Mouse (Mus musculus) neural tube, embryonic 14.5 days (tissue): ENCODE results near the gene Rb1. TPM values are rescaled to one million over a fixed set of nuclear protein-coding genes. Genes with fewer than 3 reads are reported as not detected.
A peak's percentile ranks its signal among the peaks of the same experiment; 100 is the strongest.

Source experiments
- ATAC-seq: fragments of 200-750 bp; cut with Nextera tagmentation; 2 replicates; pipeline ENCODE4 v1.8.0; 2017; ENCODE audit warnings: low read depth, mild to moderate bottlenecking, moderate TSS enrichment, moderate library complexity
- H3K27ac ChIP-seq: fragments of 300-500 bp; sonication (generic); 2 replicates; pipeline ENCODE4 v1.5.1; 2014; ENCODE audit warnings: low read depth, mild to moderate bottlenecking, control low read depth, low read length, moderate library complexity, mixed read lengths
- H3K27me3 ChIP-seq: fragments of 300-500 bp; sonication (generic); 2 replicates; pipeline ENCODE4 v1.6.1; 2014; ENCODE audit warnings: low read length; ENCODE audit not compliant: control insufficient read depth, insufficient read depth
- H3K36me3 ChIP-seq: fragments of 300-500 bp; sonication (generic); 2 replicates; pipeline ENCODE4 v1.6.1; 2014; ENCODE audit warnings: low read length, mixed read lengths; ENCODE audit not compliant: control insufficient read depth, insufficient read depth
- H3K4me1 ChIP-seq: fragments of 300-500 bp; sonication (generic); 2 replicates; pipeline ENCODE4 v1.6.1; 2014; ENCODE audit warnings: low read length; ENCODE audit not compliant: control insufficient read depth, insufficient read depth
- H3K4me2 ChIP-seq: fragments of 300-500 bp; sonication (generic); 2 replicates; pipeline ENCODE4 v1.6.1; 2014; ENCODE audit warnings: mild to moderate bottlenecking, low read depth, low read length, control low read depth
- H3K4me3 ChIP-seq: fragments of 300-500 bp; sonication (generic); 2 replicates; pipeline ENCODE4 v1.5.1; 2014; ENCODE audit warnings: low read depth, low read length, control low read depth, mixed read lengths
- H3K9ac ChIP-seq: fragments of 300-500 bp; sonication (generic); replicated peaks from 2 replicates; pipeline ENCODE4 v1.6.1; 2014; ENCODE audit warnings: low read depth, mild to moderate bottlenecking, control low read depth, low read length, mixed read lengths
- H3K9me3 ChIP-seq: fragments of 300-500 bp; sonication (generic); 2 replicates; pipeline ENCODE4 v1.6.1; 2016; ENCODE audit warnings: low read length; ENCODE audit not compliant: control insufficient read depth
- WGBS: fragments of 180-500 bp; shearing (Covaris S2); extraction: QIAGEN DNeasy Blood & Tissue Kit; methylation state at CpG from one replicate; pipeline ENCODE4 v1.1.7; 2014; 5-methylcytosine and 5-hydroxymethylcytosine counted together
- polyA plus RNA-seq: library from polyadenylated mRNA; unstranded; fragments of >200 nt; fragmentation: Nextera tagmentation; extraction: Ambion mirVana; gene quantifications from 2 replicates; pipeline ENCODE4 v1.2.1, GENCODE M21; 2014

The Rb1 gene
- polyA plus RNA-seq = 33.8 and 38.5 TPM in 2 replicates

DNA sequence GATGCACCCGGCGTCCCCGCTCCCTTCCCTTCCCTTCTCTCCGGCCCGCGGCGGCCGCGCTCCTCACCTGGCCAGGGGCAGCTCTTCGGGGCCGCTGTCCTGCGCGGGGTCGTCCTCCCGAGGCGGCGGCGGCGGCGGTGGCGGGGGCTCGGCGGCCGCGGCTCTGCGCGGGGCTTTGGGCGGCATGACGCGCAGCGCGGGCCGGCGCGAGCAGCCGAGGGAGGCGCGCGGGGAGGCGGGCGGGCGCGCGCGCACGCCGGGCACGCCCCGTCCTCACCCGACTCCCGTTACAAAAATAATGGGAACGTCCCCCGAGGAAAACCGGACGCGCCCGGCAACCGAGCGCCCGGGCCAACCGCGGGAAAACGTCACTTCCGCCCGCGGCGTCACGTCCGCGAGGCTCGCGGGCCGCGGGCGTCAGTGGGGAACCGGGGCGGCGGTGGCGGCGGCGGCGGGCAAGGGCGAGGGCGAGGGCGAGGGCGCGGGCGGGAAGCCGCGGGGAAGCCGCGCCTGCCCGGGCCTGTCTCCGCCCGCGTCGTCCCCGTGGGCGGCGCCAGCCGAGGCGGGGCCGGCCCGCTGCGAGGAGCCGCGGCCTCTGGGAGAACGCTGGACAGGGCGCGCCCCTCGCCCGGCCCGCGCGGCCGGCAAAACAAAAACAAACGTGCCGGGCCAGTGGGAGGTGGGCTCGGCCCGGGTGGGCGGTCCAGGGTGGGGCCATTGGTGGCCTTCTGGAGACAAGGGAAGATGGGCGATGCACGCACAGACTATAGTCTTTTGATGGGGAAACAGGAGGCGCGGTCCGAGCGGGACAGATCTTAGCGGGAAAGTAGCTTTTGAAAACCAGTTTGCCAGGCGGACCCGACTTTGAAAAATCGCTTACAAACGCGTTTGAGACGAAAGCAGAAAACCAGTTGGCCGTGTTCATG lies at the start of gene Rb1:
Rb1 (minus strand) TSS at position 367 of the 926 bp plus-strand sequence.
- peaks cover 6% of the 10 kb centered on the region; the same call in 1 of the 2 replicates for H3K4me1 ChIP-seq
- no peaks in the 10 kb centered on the region for H3K36me3 ChIP-seq
- no peaks in the 10 kb centered on the region for H3K9me3 ChIP-seq
- H3K4me2 ChIP-seq = peak within 1 kb of the TSS; percentile 68
- peak within 1 kb of the TSS; percentile 96 for H3K27ac ChIP-seq
- peaks cover 2% of the 10 kb centered on the region; the same call in 1 of the 2 replicates for H3K27me3 ChIP-seq
- WGBS = under 1% methylated on average over 99 of the region's 135 CpGs
- peak within 1 kb of the TSS; percentile 92 for H3K4me3 ChIP-seq
- peak; percentile 88 for ATAC-seq
- H3K9ac ChIP-seq = peak within 1 kb of the TSS; percentile 93

- no peak for ATAC-seq
- no peak overlapping the region; the same call in 1 of the 2 replicates for H3K27ac ChIP-seq
- no peak overlapping the region for H3K9ac ChIP-seq
- H3K27me3 ChIP-seq = no peaks in the 10 kb centered on the region
- 54% methylated on average over 11 of the region's 11 CpGs for WGBS
- no peak overlapping the region for H3K4me3 ChIP-seq
- no peaks in the 10 kb centered on the region for H3K9me3 ChIP-seq
- 0 out of 2 replicates have a peak, but pooled peaks cover 3% of the 10 kb centered on the region for H3K4me1 ChIP-seq
- H3K36me3 ChIP-seq = peaks cover 3% of the 10 kb centered on the region; the same call in 1 of the 2 replicates
- H3K4me2 ChIP-seq = no peak overlapping the region
These were observed 48.8 kb upstream of the Rb1 start for GRCm38 (mm10) chr14:73374315-73374890.

- H3K4me1 ChIP-seq = 0 out of 2 replicates have a peak, but pooled peaks cover 3% of the 10 kb centered on the region
- peaks cover 1% of the 10 kb centered on the region; the same call in 1 of the 2 replicates for H3K36me3 ChIP-seq
- 85% methylated on average over 8 of the region's 8 CpGs for WGBS
- no peak overlapping the region for H3K27ac ChIP-seq
- no peaks in the 10 kb centered on the region for H3K27me3 ChIP-seq
- no peak for ATAC-seq
- H3K4me3 ChIP-seq = no peak overlapping the region
- no peak overlapping the region for H3K9ac ChIP-seq
- H3K9me3 ChIP-seq = no peaks in the 10 kb centered on the region
- H3K4me2 ChIP-seq = no peak overlapping the region
These were observed 48.0 kb upstream of the Rb1 start for GRCm38 (mm10) chr14:73373606-73374005.

- 93% methylated on average over 4 of the region's 4 CpGs for WGBS
- H3K36me3 ChIP-seq = peaks cover 4% of the 10 kb centered on the region; the same call in 1 of the 2 replicates
- H3K27ac ChIP-seq = no peak overlapping the region
- 0 out of 2 replicates have a peak, but pooled peaks cover 3% of the 10 kb centered on the region for H3K4me1 ChIP-seq
- no peak overlapping the region for H3K4me3 ChIP-seq
- no peaks in the 10 kb centered on the region for H3K27me3 ChIP-seq
- ATAC-seq = no peak
- H3K9me3 ChIP-seq = no peaks in the 10 kb centered on the region
- H3K4me2 ChIP-seq = no peak overlapping the region
- H3K9ac ChIP-seq = no peak overlapping the region
These were observed 47.4 kb upstream of the Rb1 start for GRCm38 (mm10) chr14:73372990-73373389.

GRCm38 (mm10) chr14:73371577-73371976 lies 46.0 kb upstream of the Rb1 start:
- 0 out of 2 replicates have a peak, but pooled peaks cover 3% of the 10 kb centered on the region for H3K4me1 ChIP-seq
- 94% methylated on average over 4 of the region's 4 CpGs for WGBS

GRCm38 (mm10) chr14:73370695-73371372 lies 45.2 kb upstream of the Rb1 start:
- Histone ChIP-seq H3K4me3 (no peak overlapping the region), H3K4me2 (no peak overlapping the region), H3K27ac (no peak overlapping the region), H3K36me3 (peaks cover 22% of the 10 kb centered on the region), H3K9me3 (no peaks in the 10 kb centered on the region), H3K9ac (no peak overlapping the region), H3K4me1 (0 out of 2 replicates have a peak, but pooled peaks cover 3% of the 10 kb centered on the region), H3K27me3 (no peaks in the 10 kb centered on the region)
- ATAC-seq = no peak
- WGBS = 89% methylated on average over 23 of the region's 23 CpGs

More at GRCm38 (mm10) chr14:73371577-73371976, 46.0 kb upstream of the Rb1 start:
- H3K27ac ChIP-seq = no peak overlapping the region
- no peak for ATAC-seq
- peaks cover 16% of the 10 kb centered on the region; the same call in 1 of the 2 replicates for H3K36me3 ChIP-seq
- H3K9ac ChIP-seq = no peak overlapping the region
- no peak overlapping the region for H3K4me3 ChIP-seq
- H3K9me3 ChIP-seq = no peaks in the 10 kb centered on the region
- H3K27me3 ChIP-seq = no peaks in the 10 kb centered on the region
- no peak overlapping the region for H3K4me2 ChIP-seq

DNA sequence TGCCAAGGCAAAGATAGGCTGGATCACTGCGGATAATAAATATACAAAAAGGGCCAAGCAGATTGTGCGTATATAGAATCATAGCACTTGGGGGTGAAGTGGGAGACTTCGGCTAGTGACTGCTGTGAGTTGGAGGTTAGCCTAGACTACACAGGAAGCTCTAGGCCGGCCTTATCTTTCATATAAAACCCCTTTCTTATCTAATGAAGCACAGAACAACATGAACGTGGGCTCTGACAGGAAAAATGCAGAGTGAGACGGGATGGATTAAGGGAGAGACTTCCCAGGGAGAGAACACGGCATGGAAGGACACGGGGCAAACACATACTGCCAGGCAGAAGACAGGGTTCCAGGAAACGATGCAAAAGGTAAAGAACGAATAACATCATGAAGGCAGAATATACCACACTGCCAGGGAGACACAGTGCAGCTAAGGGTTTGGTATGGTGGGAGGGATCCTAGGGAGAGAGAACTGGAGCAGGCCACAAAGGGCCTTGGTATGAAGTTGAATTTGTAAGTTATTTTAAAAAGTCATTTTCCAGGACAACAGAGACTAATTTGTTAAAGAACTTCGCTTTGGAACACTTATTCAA lies 44.6 kb upstream of the Rb1 start:
- Histone ChIP-seq H3K9ac (no peak overlapping the region), H3K9me3 (no peaks in the 10 kb centered on the region), H3K4me3 (no peak overlapping the region), H3K36me3 (peaks cover 28% of the 10 kb centered on the region), H3K4me1 (0 out of 2 replicates have a peak, but pooled peaks cover 3% of the 10 kb centered on the region), H3K4me2 (no peak overlapping the region), H3K27me3 (no peaks in the 10 kb centered on the region), H3K27ac (no peak overlapping the region)
- 91% methylated on average over 11 of the region's 11 CpGs for WGBS
- ATAC-seq = no peak

DNA sequence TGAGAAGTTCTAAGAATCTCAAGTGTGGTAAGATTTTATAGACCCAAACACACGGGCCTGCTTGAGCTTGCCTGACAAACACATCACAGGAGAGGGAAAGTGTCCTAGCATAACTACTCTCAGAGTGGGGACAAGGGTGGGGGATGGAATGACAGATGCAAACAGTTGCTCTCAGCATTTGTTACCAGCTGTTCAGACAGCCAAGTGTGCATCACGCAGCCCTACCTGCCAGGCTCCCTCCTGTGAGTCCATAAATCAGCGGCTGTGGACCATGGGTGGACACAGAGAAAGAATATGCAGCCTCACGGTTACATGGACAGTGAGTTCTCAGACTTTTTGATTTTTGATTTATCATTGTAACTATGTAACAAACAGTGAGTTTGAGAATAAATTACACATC lies 44.0 kb upstream of the Rb1 start:
- 65% methylated on average over 4 of the region's 4 CpGs for WGBS
- H3K4me3 ChIP-seq = no peak overlapping the region
- no peaks in the 10 kb centered on the region for H3K9me3 ChIP-seq
- H3K4me2 ChIP-seq = no peak overlapping the region
- no peak overlapping the region for H3K27ac ChIP-seq
- no peaks in the 10 kb centered on the region for H3K27me3 ChIP-seq
- peaks cover 29% of the 10 kb centered on the region for H3K36me3 ChIP-seq
- H3K4me1 ChIP-seq = 0 out of 2 replicates have a peak, but pooled peaks cover 3% of the 10 kb centered on the region
- no peak overlapping the region for H3K9ac ChIP-seq
- ATAC-seq = no peak
